Mouse (Mus musculus) stomach, postnatal 0 days (tissue): Measurements from ENCODE around the gene Exo5. TPM values are rescaled to one million over a fixed set of nuclear protein-coding genes. Genes with fewer than 3 reads are reported as not detected.

Experiments
- ATAC-seq: fragments of 200-750 bp; cut with Nextera tagmentation; 2 replicates; pipeline ENCODE4 v1.8.0; 2017; ENCODE audit not compliant: low FRiP score, low TSS enrichment
- DNase-seq: peaks from one replicate; pipeline ENCODE4 v3.0.0-alpha.2; 2016; ENCODE audit warnings: low spot score
- H3K27ac ChIP-seq: fragments of 300-500 bp; sonication (generic); replicated peaks from 2 replicates; pipeline ENCODE4 v1.5.1; 2014; ENCODE audit warnings: mild to moderate bottlenecking, control low read depth
- H3K27me3 ChIP-seq: fragments of 300-500 bp; sonication (generic); 2 replicates; pipeline ENCODE4 v1.6.1; 2014; ENCODE audit warnings: low read length; ENCODE audit not compliant: control insufficient read depth, insufficient read depth
- H3K36me3 ChIP-seq: fragments of 300-500 bp; sonication (generic); 2 replicates; pipeline ENCODE4 v1.6.1; 2014; ENCODE audit warnings: low read length, mixed read lengths; ENCODE audit not compliant: control insufficient read depth, insufficient read depth
- H3K4me1 ChIP-seq: fragments of 300-500 bp; sonication (generic); replicated peaks from 2 replicates; pipeline ENCODE4 v1.6.1; 2014; ENCODE audit warnings: antibody characterized with exemption; ENCODE audit not compliant: control insufficient read depth, insufficient read depth
- H3K4me2 ChIP-seq: fragments of 300-500 bp; sonication (generic); replicated peaks from 2 replicates; pipeline ENCODE4 v1.6.1; 2014; ENCODE audit warnings: low read depth, mild to moderate bottlenecking, control low read depth, moderate library complexity
- H3K4me3 ChIP-seq: fragments of 300-500 bp; sonication (generic); 2 replicates; pipeline ENCODE4 v1.5.1; 2014; ENCODE audit warnings: low read depth, low read length, control low read depth
- H3K9ac ChIP-seq: fragments of 300-500 bp; sonication (generic); 2 replicates; pipeline ENCODE4 v1.6.1; 2014; ENCODE audit warnings: mild to moderate bottlenecking, low read length, control low read depth, mixed read lengths
- H3K9me3 ChIP-seq: fragments of 300-500 bp; sonication (generic); 2 replicates; pipeline ENCODE4 v1.6.1; 2016; ENCODE audit warnings: low read length; ENCODE audit not compliant: control insufficient read depth
- CTCF ChIP-seq: IDR thresholded peaks from 2 replicates; pipeline ENCODE4 v1.5.1; 2016; ENCODE audit warnings: antibody characterized with exemption, low read depth, mild to moderate bottlenecking, moderate library complexity
- EP300 ChIP-seq: optimal IDR thresholded peaks from 2 replicates; pipeline ENCODE3; 2016; ENCODE audit warnings: antibody characterized with exemption
- WGBS: fragments of 180-500 bp; shearing (Covaris S2); extraction: QIAGEN DNeasy Blood & Tissue Kit; methylation state at CpG from one replicate; pipeline ENCODE4 v1.1.7; 2014; 5-methylcytosine and 5-hydroxymethylcytosine counted together
- polyA plus RNA-seq: library from polyadenylated mRNA; unstranded; fragments of >200 nt; fragmentation: Nextera tagmentation; extraction: Ambion mirVana; gene quantifications from 2 replicates; pipeline ENCODE4 v1.2.1, GENCODE M21; 2015

Exo5 gene
- polyA plus RNA-seq, 1 experiment from 2014 or later, result 10.4 TPM

- Histone ChIP-seq H3K27ac (no peak overlapping the region), H3K4me1 (no peaks in the 10 kb centered on the region), H3K4me3 (no peak overlapping the region), H3K27me3 (no peaks in the 10 kb centered on the region), H3K36me3 (no peaks in the 10 kb centered on the region), H3K4me2 (no peak overlapping the region), H3K9ac (no peak overlapping the region), H3K9me3 (no peaks in the 10 kb centered on the region)
- no peak for ATAC-seq
- no peak for DNase-seq
- WGBS, result 63% methylated on average over 1 of the region's 1 CpGs
- TF ChIP-seq EP300 (no peak), CTCF (no peak)
These were observed 11.0 kb downstream of the Exo5 start for GRCm38 (mm10) chr4:120913861-120914260.

GRCm38 (mm10) chr4:120913443-120913842, 11.4 kb downstream of the Exo5 start:
- H3K4me3 ChIP-seq, result no peak overlapping the region
- 60% methylated on average over 8 of the region's 8 CpGs for WGBS
- ATAC-seq, result no peak

GRCm38 (mm10) chr4:120912866-120913265, 12.0 kb downstream of the Exo5 start:
- Histone ChIP-seq H3K4me3 (no peak overlapping the region), H3K27ac (no peak overlapping the region), H3K9me3 (no peaks in the 10 kb centered on the region), H3K4me2 (no peak overlapping the region), H3K36me3 (no peaks in the 10 kb centered on the region), H3K9ac (no peak overlapping the region), H3K27me3 (no peaks in the 10 kb centered on the region), H3K4me1 (no peaks in the 10 kb centered on the region)
- 45% methylated on average over 4 of the region's 4 CpGs for WGBS
- TF ChIP-seq EP300, result no peak
- no peak for TF ChIP-seq CTCF
- DNase-seq (no peak), ATAC-seq (no peak)

More at GRCm38 (mm10) chr4:120913443-120913842, 11.4 kb downstream of the Exo5 start:
- Histone ChIP-seq H3K27me3 (no peaks in the 10 kb centered on the region), H3K4me2 (no peak overlapping the region), H3K27ac (no peak overlapping the region), H3K36me3 (no peaks in the 10 kb centered on the region), H3K4me1 (no peaks in the 10 kb centered on the region), H3K9me3 (no peaks in the 10 kb centered on the region), H3K9ac (no peak overlapping the region)
- TF ChIP-seq CTCF (no peak), EP300 (no peak)
- DNase-seq, result no peak

GRCm38 (mm10) chr4:120911086-120911485, 13.7 kb downstream of the Exo5 start:
- Histone ChIP-seq H3K36me3 (no peaks in the 10 kb centered on the region), H3K4me2 (no peak overlapping the region), H3K27ac (no peak overlapping the region), H3K4me3 (no peak overlapping the region), H3K27me3 (no peaks in the 10 kb centered on the region), H3K4me1 (no peaks in the 10 kb centered on the region), H3K9ac (no peak overlapping the region), H3K9me3 (no peaks in the 10 kb centered on the region)
- DNase-seq (no peak), ATAC-seq (no peak)
- 78% methylated on average over 6 of the region's 6 CpGs for WGBS
- no peak for TF ChIP-seq EP300

- DNase-seq (peak; percentile 75), ATAC-seq (no peak)
- Histone ChIP-seq H3K4me2 (no peak overlapping the region), H3K36me3 (no peaks in the 10 kb centered on the region), H3K27me3 (no peaks in the 10 kb centered on the region), H3K27ac (no peak overlapping the region), H3K9me3 (no peaks in the 10 kb centered on the region), H3K4me3 (no peak overlapping the region), H3K9ac (no peak overlapping the region), H3K4me1 (no peaks in the 10 kb centered on the region)
- TF ChIP-seq CTCF (peak; percentile 93), EP300 (no peak)
- WGBS, result 30% methylated on average over 15 of the region's 15 CpGs
These were observed 15.2 kb downstream of the Exo5 start for GRCm38 (mm10) chr4:120909558-120910150.

- no peak overlapping the region for H3K4me3 ChIP-seq
- H3K9me3 ChIP-seq, result no peaks in the 10 kb centered on the region
- no peak overlapping the region for H3K4me2 ChIP-seq
- TF ChIP-seq CTCF (no peak), EP300 (no peak)
- DNase-seq (no peak), ATAC-seq (no peak)
- H3K36me3 ChIP-seq, result no peaks in the 10 kb centered on the region
- H3K9ac ChIP-seq, result no peak overlapping the region
- no peaks in the 10 kb centered on the region for H3K4me1 ChIP-seq
- WGBS, result 73% methylated on average over 5 of the region's 5 CpGs
- no peaks in the 10 kb centered on the region for H3K27me3 ChIP-seq
- no peak overlapping the region for H3K27ac ChIP-seq
These were observed 19.2 kb downstream of the Exo5 start for GRCm38 (mm10) chr4:120905644-120906043.
